Mouse (Mus musculus): ENCODE results near the gene Hsh2d. TPM values are rescaled to one million over a fixed set of nuclear protein-coding genes. Genes with fewer than 3 reads are reported as not detected.

Hsh2d gene
- polyA plus RNA-seq, 1 experiment, result 7.7 TPM

- 8% methylated on average over 39 of the region's 39 CpGs for WGBS
- Histone ChIP-seq H3K27ac (ENCODE audit: control insufficient read depth, insufficient read depth, low read depth, low read length, poor library complexity) (peak within 1 kb of the TSS; percentile 91), H3K4me1 (ENCODE audit: control insufficient read depth, insufficient read depth, low read length) (peaks cover 4% of the 10 kb centered on the region), H3K4me3 (replicated peaks; ENCODE audit: control insufficient read depth, low read depth, low read length) (peak within 1 kb of the TSS; percentile 83)
- TF ChIP-seq CTCF (IDR thresholded peaks at IDR 0.05; ENCODE audit: control insufficient read depth, insufficient read depth, low read length) (no peak), POLR2A (IDR thresholded peaks at IDR 0.05; ENCODE audit: borderline replicate concordance, control insufficient read depth, low read depth, low read length) (peak; percentile 73; the same call in 1 of the 2 replicates)
Measured at GRCm38 (mm10) chr8:72219541-72220363, 30.3 kb downstream of the Hsh2d start, which contains the start of gene Fam32a. Gene Fam32a, plus strand, starts transcription at chr8:72219730.

GRCm38 (mm10) chr8:72220758-72221157, 31.3 kb downstream of the Hsh2d start:
- Histone ChIP-seq H3K4me1 (ENCODE audit: control insufficient read depth, insufficient read depth, low read length) (peaks cover 4% of the 10 kb centered on the region), H3K27ac (ENCODE audit: control insufficient read depth, insufficient read depth, low read depth, low read length, poor library complexity) (no peak overlapping the region), H3K4me3 (replicated peaks; ENCODE audit: control insufficient read depth, low read depth, low read length) (peak overlapping the region; percentile 83)
- 68% methylated on average over 4 of the region's 4 CpGs for WGBS
- TF ChIP-seq POLR2A (IDR thresholded peaks at IDR 0.05; ENCODE audit: borderline replicate concordance, control insufficient read depth, low read depth, low read length) (no peak), CTCF (IDR thresholded peaks at IDR 0.05; ENCODE audit: control insufficient read depth, insufficient read depth, low read length) (peak; percentile 19; the same call in 1 of the 2 replicates)

- Histone ChIP-seq H3K4me1 (ENCODE audit: control insufficient read depth, insufficient read depth, low read length) (peaks cover 1% of the 10 kb centered on the region), H3K27ac (ENCODE audit: control insufficient read depth, insufficient read depth, low read depth, low read length, poor library complexity) (no peak overlapping the region), H3K4me3 (replicated peaks; ENCODE audit: control insufficient read depth, low read depth, low read length) (no peak overlapping the region)
- WGBS, result 87% methylated on average over 5 of the region's 5 CpGs
- TF ChIP-seq POLR2A (IDR thresholded peaks at IDR 0.05; ENCODE audit: borderline replicate concordance, control insufficient read depth, low read depth, low read length), result no peak
- TF ChIP-seq CTCF (IDR thresholded peaks at IDR 0.05; ENCODE audit: control insufficient read depth, insufficient read depth, low read length), result no peak
Measured at GRCm38 (mm10) chr8:72222656-72223055, 33.2 kb downstream of the Hsh2d start.

GRCm38 (mm10) chr8:72239499-72240402, 50.3 kb downstream of the Hsh2d start, which contains the start of gene Ap1m1:
Gene Ap1m1, plus strand, starts transcription at chr8:72240018.
- under 1% methylated on average over 54 of the region's 54 CpGs for WGBS
- peak within 1 kb of the TSS; percentile 97 for H3K27ac ChIP-seq (ENCODE audit: control insufficient read depth, insufficient read depth, low read depth, low read length, poor library complexity)
- peak; percentile 57; the same call in 1 of the 2 replicates for TF ChIP-seq POLR2A (IDR thresholded peaks at IDR 0.05; ENCODE audit: borderline replicate concordance, control insufficient read depth, low read depth, low read length)
- TF ChIP-seq CTCF (IDR thresholded peaks at IDR 0.05; ENCODE audit: control insufficient read depth, insufficient read depth, low read length), result peak; percentile 74

GRCm38 (mm10) chr8:72240403-72240763, 50.9 kb downstream of the Hsh2d start:
- Histone ChIP-seq H3K27ac (ENCODE audit: control insufficient read depth, insufficient read depth, low read depth, low read length, poor library complexity) (peak overlapping the region; percentile 97), H3K4me1 (ENCODE audit: control insufficient read depth, insufficient read depth, low read length) (peaks cover 8% of the 10 kb centered on the region), H3K4me3 (replicated peaks; ENCODE audit: control insufficient read depth, low read depth, low read length) (peak overlapping the region; percentile 91)
- TF ChIP-seq CTCF (IDR thresholded peaks at IDR 0.05; ENCODE audit: control insufficient read depth, insufficient read depth, low read length) (no peak), POLR2A (IDR thresholded peaks at IDR 0.05; ENCODE audit: borderline replicate concordance, control insufficient read depth, low read depth, low read length) (no peak)
- WGBS, result 0% methylated on average over 24 of the region's 24 CpGs

More at GRCm38 (mm10) chr8:72239499-72240402, 50.3 kb downstream of the Hsh2d start, which contains the start of gene Ap1m1:
- Histone ChIP-seq H3K4me3 (replicated peaks; ENCODE audit: control insufficient read depth, low read depth, low read length) (peak within 1 kb of the TSS; percentile 91), H3K4me1 (ENCODE audit: control insufficient read depth, insufficient read depth, low read length) (peaks cover 8% of the 10 kb centered on the region)

- H3K27ac ChIP-seq (ENCODE audit: control insufficient read depth, insufficient read depth, low read depth, low read length, poor library complexity), result no peak overlapping the region
- TF ChIP-seq POLR2A (IDR thresholded peaks at IDR 0.05; ENCODE audit: borderline replicate concordance, control insufficient read depth, low read depth, low read length), result no peak
- peaks cover 8% of the 10 kb centered on the region for H3K4me1 ChIP-seq (ENCODE audit: control insufficient read depth, insufficient read depth, low read length)
- 42% methylated on average over 7 of the region's 7 CpGs for WGBS
- H3K4me3 ChIP-seq (replicated peaks; ENCODE audit: control insufficient read depth, low read depth, low read length), result peak overlapping the region; percentile 91
Measured at GRCm38 (mm10) chr8:72240951-72241350, 51.5 kb downstream of the Hsh2d start.

GRCm38 (mm10) chr8:72242226-72242625, 52.8 kb downstream of the Hsh2d start:
- WGBS, result 94% methylated on average over 1 of the region's 1 CpGs
- peaks cover 8% of the 10 kb centered on the region for H3K4me1 ChIP-seq (ENCODE audit: control insufficient read depth, insufficient read depth, low read length)
- TF ChIP-seq POLR2A (IDR thresholded peaks at IDR 0.05; ENCODE audit: borderline replicate concordance, control insufficient read depth, low read depth, low read length) (no peak), CTCF (IDR thresholded peaks at IDR 0.05; ENCODE audit: control insufficient read depth, insufficient read depth, low read length) (no peak)
- no peak overlapping the region for H3K27ac ChIP-seq (ENCODE audit: control insufficient read depth, insufficient read depth, low read depth, low read length, poor library complexity)
- no peak overlapping the region for H3K4me3 ChIP-seq (replicated peaks; ENCODE audit: control insufficient read depth, low read depth, low read length)

- Histone ChIP-seq H3K27ac (ENCODE audit: control insufficient read depth, insufficient read depth, low read depth, low read length, poor library complexity) (peak overlapping the region; percentile 26), H3K4me1 (ENCODE audit: control insufficient read depth, insufficient read depth, low read length) (peaks cover 8% of the 10 kb centered on the region), H3K4me3 (replicated peaks; ENCODE audit: control insufficient read depth, low read depth, low read length) (no peak overlapping the region)
- TF ChIP-seq POLR2A (IDR thresholded peaks at IDR 0.05; ENCODE audit: borderline replicate concordance, control insufficient read depth, low read depth, low read length) (no peak), CTCF (IDR thresholded peaks at IDR 0.05; ENCODE audit: control insufficient read depth, insufficient read depth, low read length) (no peak)
- 15% methylated on average over 2 of the region's 2 CpGs for WGBS
Measured at GRCm38 (mm10) chr8:72244610-72245009, 55.2 kb downstream of the Hsh2d start.

Other genes with a start within 250 kb of the Hsh2d start
- 7.4 and 10.4 TPM in 2 replicates for gene Zfp961, start 238.6 kb upstream of the Hsh2d start, polyA plus RNA-seq (2011; ENCODE audit: insufficient read depth, insufficient read length, low replicate concordance, missing spikeins)
- gene Cyp4f18, start 180.0 kb upstream of the Hsh2d start, polyA plus RNA-seq (2011; ENCODE audit: insufficient read depth, insufficient read length, low replicate concordance, missing spikeins), result 48.0 and 160 TPM in 2 replicates
- gene Olfr372, start 148.4 kb upstream of the Hsh2d start, polyA plus RNA-seq (2011; ENCODE audit: insufficient read depth, insufficient read length, low replicate concordance, missing spikeins), result not detected in 2 replicates
- gene Olfr373, start 106.5 kb upstream of the Hsh2d start, polyA plus RNA-seq (2011; ENCODE audit: insufficient read depth, insufficient read length, low replicate concordance, missing spikeins), result not detected in 2 replicates
- 0.18 and 0.30 TPM in 2 replicates for gene Olfr374, start 82.6 kb upstream of the Hsh2d start, polyA plus RNA-seq (2011; ENCODE audit: insufficient read depth, insufficient read length, low replicate concordance, missing spikeins)
- 80.7 and 138 TPM in 2 replicates for gene Tpm4, start 54.7 kb upstream of the Hsh2d start, polyA plus RNA-seq (2011; ENCODE audit: insufficient read depth, insufficient read length, low replicate concordance, missing spikeins)
- 36.5 and 38.5 TPM in 2 replicates for gene Rab8a, start 28.4 kb upstream of the Hsh2d start, polyA plus RNA-seq (2011; ENCODE audit: insufficient read depth, insufficient read length, low replicate concordance, missing spikeins)
- gene Cib3, start 23.2 kb downstream of the Hsh2d start, polyA plus RNA-seq (2011; ENCODE audit: insufficient read depth, insufficient read length, low replicate concordance, missing spikeins), result not detected in 2 replicates
- gene Gm11034, start 24.0 kb downstream of the Hsh2d start, polyA plus RNA-seq (2011; ENCODE audit: insufficient read depth, insufficient read length, low replicate concordance, missing spikeins), result not detected in 2 replicates
- 34.8 and 47.9 TPM in 2 replicates for gene Fam32a, start 30.1 kb downstream of the Hsh2d start, polyA plus RNA-seq (2011; ENCODE audit: insufficient read depth, insufficient read length, low replicate concordance, missing spikeins)
- gene Ap1m1, start 50.4 kb downstream of the Hsh2d start, polyA plus RNA-seq (2011; ENCODE audit: insufficient read depth, insufficient read length, low replicate concordance, missing spikeins), result 27.1 and 51.8 TPM in 2 replicates
- gene Gm10282, start 115.6 kb downstream of the Hsh2d start, polyA plus RNA-seq (2011; ENCODE audit: insufficient read depth, insufficient read length, low replicate concordance, missing spikeins), result 514 and 1,002 TPM in 2 replicates
- 123 and 179 TPM in 2 replicates for gene Klf2, start 129.4 kb downstream of the Hsh2d start, polyA plus RNA-seq (2011; ENCODE audit: insufficient read depth, insufficient read length, low replicate concordance, missing spikeins)
- gene Eps15l1, start 231.8 kb downstream of the Hsh2d start, polyA plus RNA-seq (2011; ENCODE audit: insufficient read depth, insufficient read length, low replicate concordance, missing spikeins), result 29.1 and 46.4 TPM in 2 replicates